Mouse (Mus musculus): ENCODE data around the gene Lsm4. TPM values are rescaled to one million over a fixed set of nuclear protein-coding genes. Genes with fewer than 3 reads are reported as not detected.

Lsm4 gene
- polyA plus RNA-seq, 1 experiment, result 159 TPM

DNA sequence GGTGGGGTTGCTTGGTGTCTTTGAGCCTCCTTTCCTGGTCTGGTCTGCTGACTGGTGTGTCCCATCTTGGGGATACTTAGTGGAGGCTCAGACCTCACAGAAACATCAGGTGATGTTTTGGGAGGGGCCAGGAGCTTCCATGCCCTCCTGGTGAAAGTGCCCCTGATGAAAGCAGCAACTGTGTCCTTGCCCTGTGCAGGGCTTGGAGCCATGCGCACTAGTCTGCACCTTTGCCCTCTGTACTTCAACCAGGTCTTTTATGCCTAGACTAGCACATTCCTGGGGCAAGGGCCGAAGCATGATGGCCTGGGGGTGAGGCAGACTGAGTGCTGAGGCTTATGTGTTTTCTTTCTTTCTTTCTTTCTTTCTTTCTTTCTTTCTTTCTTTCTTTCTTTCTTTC lies 7.4 kb upstream of the Lsm4 start:
- TF ChIP-seq CTCF (IDR thresholded peaks at IDR 0.05; ENCODE audit: borderline replicate concordance, extremely low read depth, insufficient read depth, insufficient read length) (no peak), POLR2A (IDR thresholded peaks at IDR 0.05; ENCODE audit: borderline replicate concordance, extremely low read depth, insufficient read depth, insufficient read length, poor library complexity, severe bottlenecking) (no peak)
- no peak for DNase-seq (ENCODE audit: low read depth)

DNA sequence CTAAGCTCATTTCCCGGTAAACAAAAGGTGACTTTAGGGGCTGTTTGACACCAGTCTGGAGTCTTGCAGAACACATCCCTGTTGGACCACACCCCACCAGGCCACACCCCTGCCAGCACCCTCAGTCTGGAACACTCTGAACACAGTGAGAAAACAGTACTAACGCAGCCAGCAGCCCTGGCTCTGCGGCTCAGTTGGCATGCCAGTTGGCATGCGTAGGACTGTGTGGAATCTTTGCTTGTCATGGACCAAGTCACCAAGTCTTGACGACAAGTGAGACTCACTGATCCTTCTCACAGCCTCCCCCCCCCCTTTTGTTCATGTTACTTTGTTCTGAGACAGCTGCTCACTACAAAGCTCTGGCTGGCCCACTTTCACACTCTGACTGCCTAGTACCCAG lies 6.0 kb upstream of the Lsm4 start:
- DNase-seq (ENCODE audit: low read depth), result peak; percentile 61

GRCm38 (mm10) chr8:70671615-70672324 lies 1.3 kb upstream of the Lsm4 start:
- no peak for DNase-seq (ENCODE audit: low read depth)
- TF ChIP-seq POLR2A (IDR thresholded peaks at IDR 0.05; ENCODE audit: borderline replicate concordance, extremely low read depth, insufficient read depth, insufficient read length, poor library complexity, severe bottlenecking) (no peak), CTCF (IDR thresholded peaks at IDR 0.05; ENCODE audit: borderline replicate concordance, extremely low read depth, insufficient read depth, insufficient read length) (no peak)

More for the DNA sequence above, 6.0 kb upstream of the Lsm4 start:
- no peak for TF ChIP-seq POLR2A (IDR thresholded peaks at IDR 0.05; ENCODE audit: borderline replicate concordance, extremely low read depth, insufficient read depth, insufficient read length, poor library complexity, severe bottlenecking)
- no peak for TF ChIP-seq CTCF (IDR thresholded peaks at IDR 0.05; ENCODE audit: borderline replicate concordance, extremely low read depth, insufficient read depth, insufficient read length)

GRCm38 (mm10) chr8:70672325-70673078 lies 546 bp upstream of the Lsm4 start:
- no peak for TF ChIP-seq POLR2A (IDR thresholded peaks at IDR 0.05; ENCODE audit: borderline replicate concordance, extremely low read depth, insufficient read depth, insufficient read length, poor library complexity, severe bottlenecking)
- peak; percentile 2; the same call in 1 of the 2 replicates for TF ChIP-seq CTCF (IDR thresholded peaks at IDR 0.05; ENCODE audit: borderline replicate concordance, extremely low read depth, insufficient read depth, insufficient read length)
- DNase-seq (ENCODE audit: low read depth), result no peak

DNA sequence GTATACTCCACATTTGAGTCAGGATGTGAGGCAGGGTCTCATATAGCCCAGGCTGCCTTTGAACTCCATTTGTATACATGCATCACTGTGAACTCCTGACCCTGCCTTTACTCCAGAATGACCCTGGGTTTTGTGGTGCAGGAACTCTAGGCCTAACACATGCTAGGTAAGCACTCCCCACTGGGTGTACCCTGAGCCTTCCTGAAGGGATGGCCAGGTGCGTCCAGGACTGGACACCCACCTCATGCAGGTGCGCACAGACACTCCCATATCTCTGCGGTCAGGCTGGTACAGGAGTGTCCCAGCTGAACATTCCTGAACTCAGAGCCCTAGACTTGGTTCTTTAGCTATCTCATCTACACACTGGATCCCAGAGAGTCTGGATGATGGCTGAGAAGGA lies 1.1 kb downstream of the Lsm4 start:
- TF ChIP-seq CTCF (IDR thresholded peaks at IDR 0.05; ENCODE audit: borderline replicate concordance, extremely low read depth, insufficient read depth, insufficient read length) (no peak), POLR2A (IDR thresholded peaks at IDR 0.05; ENCODE audit: borderline replicate concordance, extremely low read depth, insufficient read depth, insufficient read length, poor library complexity, severe bottlenecking) (no peak)
- DNase-seq (ENCODE audit: low read depth), result no peak

DNA sequence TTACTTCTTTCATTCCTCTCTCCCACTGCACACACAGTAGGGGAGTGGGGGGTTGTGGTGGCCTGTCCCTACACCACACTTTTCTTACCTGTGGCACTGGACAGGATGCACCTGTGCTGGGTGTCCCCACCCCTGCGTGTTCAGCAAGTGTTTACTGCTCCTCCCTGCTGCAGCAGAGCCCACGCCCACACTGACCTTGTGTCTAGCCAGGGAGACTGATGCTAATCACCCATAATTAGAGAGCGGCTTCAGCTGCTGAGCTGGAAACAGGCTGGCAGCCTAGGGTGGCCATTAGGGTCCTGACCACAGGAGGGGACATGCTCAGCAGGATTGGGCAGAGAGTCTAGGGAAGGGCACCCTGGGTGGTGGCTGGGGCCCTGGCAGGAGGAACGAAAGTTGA lies 1.7 kb downstream of the Lsm4 start:
- TF ChIP-seq POLR2A (IDR thresholded peaks at IDR 0.05; ENCODE audit: borderline replicate concordance, extremely low read depth, insufficient read depth, insufficient read length, poor library complexity, severe bottlenecking) (no peak), CTCF (IDR thresholded peaks at IDR 0.05; ENCODE audit: borderline replicate concordance, extremely low read depth, insufficient read depth, insufficient read length) (no peak)
- no peak for DNase-seq (ENCODE audit: low read depth)

DNA sequence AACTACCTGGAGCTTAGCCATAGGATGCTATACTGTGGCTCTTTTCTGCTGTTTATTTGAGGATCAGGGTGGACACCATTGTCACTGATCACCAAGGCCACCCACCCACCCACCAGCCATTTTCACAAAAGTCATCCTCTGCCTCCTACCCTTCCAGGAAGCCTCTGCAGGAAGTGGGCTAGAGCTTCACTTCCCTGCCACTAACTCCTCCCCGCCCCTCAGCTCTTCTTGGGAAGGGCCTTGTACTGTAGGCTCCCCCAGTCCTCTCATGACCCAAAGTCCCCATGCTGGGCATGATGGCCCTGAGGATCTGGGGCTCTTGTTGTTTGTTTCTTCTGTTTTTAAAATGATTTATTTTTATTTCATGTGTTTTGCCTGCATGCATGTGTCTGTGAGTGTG lies 2.3 kb downstream of the Lsm4 start:
- no peak for DNase-seq (ENCODE audit: low read depth)

DNA sequence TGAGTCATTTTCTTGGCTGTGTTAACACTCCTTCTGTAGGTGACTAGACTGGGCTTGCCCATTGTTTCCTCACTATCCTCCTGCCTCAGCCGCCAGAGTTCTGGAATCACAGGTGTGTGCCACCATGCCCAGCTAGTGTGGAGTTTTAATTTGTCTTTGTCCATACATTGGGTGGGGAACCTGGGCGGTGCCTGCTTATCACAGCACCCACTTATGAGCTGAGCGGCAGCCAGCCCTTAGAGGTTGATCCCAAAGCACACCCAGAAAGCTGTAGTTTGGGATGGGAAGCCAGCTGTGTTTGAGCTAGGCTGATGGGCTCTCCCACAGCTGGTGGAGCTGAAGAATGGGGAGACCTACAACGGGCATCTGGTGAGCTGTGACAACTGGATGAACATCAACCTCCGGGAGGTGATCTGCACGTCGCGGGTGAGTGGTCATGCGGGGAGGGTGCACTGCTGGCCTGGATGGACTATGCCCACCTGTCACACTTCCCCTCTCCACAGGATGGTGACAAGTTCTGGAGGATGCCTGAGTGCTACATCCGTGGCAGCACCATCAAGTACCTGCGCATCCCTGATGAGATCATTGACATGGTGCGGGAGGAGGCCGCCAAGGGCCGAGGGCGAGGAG lies 4.5 kb downstream of the Lsm4 start:
- TF ChIP-seq CTCF (IDR thresholded peaks at IDR 0.05; ENCODE audit: borderline replicate concordance, extremely low read depth, insufficient read depth, insufficient read length), result no peak
- DNase-seq (ENCODE audit: low read depth), result no peak

More for the DNA sequence above, 2.3 kb downstream of the Lsm4 start:
- TF ChIP-seq CTCF (IDR thresholded peaks at IDR 0.05; ENCODE audit: borderline replicate concordance, extremely low read depth, insufficient read depth, insufficient read length) (no peak), POLR2A (IDR thresholded peaks at IDR 0.05; ENCODE audit: borderline replicate concordance, extremely low read depth, insufficient read depth, insufficient read length, poor library complexity, severe bottlenecking) (no peak)

GRCm38 (mm10) chr8:70678679-70679078 lies 5.6 kb downstream of the Lsm4 start:
- TF ChIP-seq CTCF (IDR thresholded peaks at IDR 0.05; ENCODE audit: borderline replicate concordance, extremely low read depth, insufficient read depth, insufficient read length) (no peak), POLR2A (IDR thresholded peaks at IDR 0.05; ENCODE audit: borderline replicate concordance, extremely low read depth, insufficient read depth, insufficient read length, poor library complexity, severe bottlenecking) (no peak)
- no peak for DNase-seq (ENCODE audit: low read depth)

GRCm38 (mm10) chr8:70679404-70679803 lies 6.4 kb downstream of the Lsm4 start:
- no peak for DNase-seq (ENCODE audit: low read depth)

DNA sequence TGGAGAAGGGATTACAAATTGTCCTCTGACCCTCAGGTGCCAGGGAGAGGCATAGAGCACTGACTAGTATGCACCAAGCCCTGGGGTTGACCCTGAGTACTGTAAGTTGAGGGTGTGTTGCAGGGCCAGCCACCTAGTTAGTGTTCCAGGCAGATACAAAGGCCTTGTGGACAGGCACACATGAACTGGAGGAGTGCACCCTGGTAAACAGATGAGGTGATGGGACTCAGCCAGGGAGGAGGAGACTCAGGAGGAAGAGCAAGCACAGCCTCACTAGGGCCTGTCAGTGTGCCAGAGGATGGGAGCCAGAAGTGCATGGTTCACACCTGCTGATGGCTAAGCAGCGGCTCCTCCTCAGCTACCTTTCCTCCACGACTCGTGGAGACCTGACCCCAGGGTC lies 7.0 kb downstream of the Lsm4 start:
- TF ChIP-seq POLR2A (IDR thresholded peaks at IDR 0.05; ENCODE audit: borderline replicate concordance, extremely low read depth, insufficient read depth, insufficient read length, poor library complexity, severe bottlenecking) (no peak), CTCF (IDR thresholded peaks at IDR 0.05; ENCODE audit: borderline replicate concordance, extremely low read depth, insufficient read depth, insufficient read length) (no peak)
- no peak for DNase-seq (ENCODE audit: low read depth)

More at GRCm38 (mm10) chr8:70679404-70679803, 6.4 kb downstream of the Lsm4 start:
- TF ChIP-seq CTCF (IDR thresholded peaks at IDR 0.05; ENCODE audit: borderline replicate concordance, extremely low read depth, insufficient read depth, insufficient read length), result no peak
- no peak for TF ChIP-seq POLR2A (IDR thresholded peaks at IDR 0.05; ENCODE audit: borderline replicate concordance, extremely low read depth, insufficient read depth, insufficient read length, poor library complexity, severe bottlenecking)

Measured in brain, embryonic 14.5 days (tissue).